Mouse (Mus musculus) neural tube, embryonic 15.5 days (tissue): ENCODE data around the gene Nr3c2. TPM values are rescaled to one million over a fixed set of nuclear protein-coding genes. Genes with fewer than 3 reads are reported as not detected.

Experiments used
- ATAC-seq: fragments of 200-750 bp; cut with Nextera tagmentation; 2 replicates; pipeline ENCODE4 v1.8.0; 2017; ENCODE audit warnings: mild to moderate bottlenecking, moderate TSS enrichment, moderate library complexity; ENCODE audit not compliant: low FRiP score
- H3K27ac ChIP-seq: fragments of 300-500 bp; sonication (generic); replicated peaks from 2 replicates; pipeline ENCODE4 v1.5.1; 2015; ENCODE audit warnings: mild to moderate bottlenecking, inconsistent platforms
- H3K27me3 ChIP-seq: fragments of 300-500 bp; sonication (generic); replicated peaks from 2 replicates; pipeline ENCODE4 v1.6.1; 2015; ENCODE audit warnings: inconsistent platforms
- H3K36me3 ChIP-seq: fragments of 300-500 bp; sonication (generic); 2 replicates; pipeline ENCODE4 v1.6.1; 2015; ENCODE audit warnings: inconsistent platforms
- H3K4me1 ChIP-seq: fragments of 300-500 bp; sonication (generic); 2 replicates; pipeline ENCODE4 v1.6.1; 2015; ENCODE audit warnings: inconsistent platforms
- H3K4me2 ChIP-seq: fragments of 300-500 bp; sonication (generic); 2 replicates; pipeline ENCODE4 v1.6.1; 2015; ENCODE audit warnings: inconsistent platforms, mild to moderate bottlenecking, moderate library complexity
- H3K4me3 ChIP-seq: fragments of 300-500 bp; sonication (generic); replicated peaks from 2 replicates; pipeline ENCODE4 v1.5.1; 2015; ENCODE audit warnings: mild to moderate bottlenecking, inconsistent platforms
- H3K9ac ChIP-seq: fragments of 300-500 bp; sonication (generic); replicated peaks from 2 replicates; pipeline ENCODE4 v1.6.1; 2015; ENCODE audit warnings: mild to moderate bottlenecking, inconsistent platforms
- H3K9me3 ChIP-seq: fragments of 300-500 bp; sonication (generic); replicated peaks from 2 replicates; pipeline ENCODE4 v1.6.1; 2016; ENCODE audit warnings: inconsistent platforms
- WGBS: fragments of 180-500 bp; shearing (Covaris S2); methylation state at CpG from one replicate; pipeline ENCODE4 v1.1.7; 2015; ENCODE audit warnings: mixed read lengths; 5-methylcytosine and 5-hydroxymethylcytosine counted together
- polyA plus RNA-seq: library from polyadenylated mRNA; unstranded; fragments of >200 nt; fragmentation: Nextera tagmentation; extraction: Ambion mirVana; gene quantifications from 2 replicates; pipeline ENCODE4 v1.2.1, GENCODE M21; 2015

The Nr3c2 gene
- polyA plus RNA-seq, 1 experiment from 2014 or later: 8.5 TPM

GRCm38 (mm10) chr8:77034465-77034829 lies 135.2 kb downstream of the Nr3c2 start:
- Histone ChIP-seq H3K4me2 (no peak overlapping the region), H3K4me1 (no peaks in the 10 kb centered on the region), H3K4me3 (no peak overlapping the region), H3K27ac (no peak overlapping the region), H3K9ac (no peak overlapping the region), H3K27me3 (no peaks in the 10 kb centered on the region), H3K9me3 (no peaks in the 10 kb centered on the region), H3K36me3 (no peaks in the 10 kb centered on the region)
- 94% methylated on average over 7 of the region's 7 CpGs for WGBS
- ATAC-seq: no peak

DNA sequence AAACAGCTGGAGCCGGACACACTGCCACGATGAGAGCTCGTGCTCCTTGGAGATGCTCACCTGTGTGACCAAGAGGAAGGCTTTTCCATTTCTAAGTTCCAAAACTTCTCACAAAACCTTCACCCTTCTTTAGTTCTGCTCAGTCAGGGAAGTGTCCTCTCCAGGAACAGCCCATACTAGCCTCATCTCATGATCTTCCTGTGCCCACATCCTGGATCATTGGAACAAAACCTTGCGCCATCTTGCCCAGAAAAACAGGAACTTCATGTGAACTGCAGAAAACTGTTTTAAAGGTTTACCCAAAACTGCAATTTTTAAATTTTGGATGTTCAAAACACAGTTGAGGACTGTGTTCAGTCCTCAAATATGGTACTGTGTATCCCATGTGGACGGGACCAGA lies 142.0 kb downstream of the Nr3c2 start:
- no peak overlapping the region for H3K9ac ChIP-seq
- H3K4me2 ChIP-seq: no peak overlapping the region
- no peak overlapping the region for H3K27ac ChIP-seq
- H3K27me3 ChIP-seq: no peaks in the 10 kb centered on the region
- WGBS: 95% methylated on average over 5 of the region's 5 CpGs
- no peak overlapping the region for H3K4me3 ChIP-seq
- no peaks in the 10 kb centered on the region for H3K36me3 ChIP-seq
- no peaks in the 10 kb centered on the region for H3K9me3 ChIP-seq
- no peaks in the 10 kb centered on the region for H3K4me1 ChIP-seq
- no peak for ATAC-seq

DNA sequence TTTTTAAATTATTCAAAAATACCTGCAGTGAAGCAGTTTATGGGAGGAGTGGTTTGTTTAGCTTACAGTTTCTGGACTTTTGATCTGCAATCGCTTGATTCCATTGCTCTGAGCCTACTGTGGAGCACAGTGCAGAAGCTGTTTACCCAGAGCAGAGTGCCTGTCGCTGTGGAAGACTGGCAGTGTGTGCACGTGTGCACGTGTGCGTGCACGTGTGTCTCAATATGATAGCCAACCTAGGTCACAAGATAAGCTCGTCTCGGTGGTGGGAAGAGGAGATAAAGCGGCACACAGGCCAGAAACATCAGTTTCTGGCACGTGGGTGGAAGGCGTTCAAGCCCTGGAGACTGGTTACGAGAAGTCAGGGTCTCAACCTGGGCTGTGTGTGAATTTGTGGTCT lies 145.6 kb downstream of the Nr3c2 start:
- Histone ChIP-seq H3K9me3 (no peaks in the 10 kb centered on the region), H3K4me1 (no peaks in the 10 kb centered on the region), H3K27ac (no peak overlapping the region), H3K27me3 (no peaks in the 10 kb centered on the region), H3K4me3 (no peak overlapping the region), H3K36me3 (no peaks in the 10 kb centered on the region), H3K9ac (no peak overlapping the region), H3K4me2 (no peak overlapping the region)
- 90% methylated on average over 12 of the region's 12 CpGs for WGBS
- ATAC-seq: no peak

DNA sequence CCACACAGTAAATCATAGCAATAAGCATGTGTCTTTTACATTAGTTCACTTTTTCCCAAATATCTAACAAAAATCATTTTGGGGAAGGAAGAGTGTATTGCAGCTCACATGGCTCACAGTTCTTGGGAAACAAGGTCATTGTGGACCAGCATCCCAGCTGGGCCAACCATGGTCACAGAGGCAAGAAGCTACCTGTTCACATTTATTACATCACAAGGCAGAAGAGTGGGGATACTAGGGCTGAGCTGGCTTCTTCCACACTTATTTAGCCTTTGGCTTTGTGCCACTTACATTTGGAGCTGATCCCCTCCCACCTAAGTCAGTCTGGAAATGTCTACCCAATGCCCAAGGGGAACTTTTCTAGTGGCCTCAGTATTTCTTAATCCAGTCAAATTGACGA lies 146.5 kb downstream of the Nr3c2 start:
- Histone ChIP-seq H3K27ac (no peak overlapping the region), H3K4me1 (no peaks in the 10 kb centered on the region), H3K27me3 (no peaks in the 10 kb centered on the region), H3K9ac (no peak overlapping the region), H3K9me3 (no peaks in the 10 kb centered on the region), H3K4me3 (no peak overlapping the region), H3K4me2 (no peak overlapping the region), H3K36me3 (no peaks in the 10 kb centered on the region)
- WGBS: 85% methylated on average over 1 of the region's 1 CpGs
- no peak for ATAC-seq

DNA sequence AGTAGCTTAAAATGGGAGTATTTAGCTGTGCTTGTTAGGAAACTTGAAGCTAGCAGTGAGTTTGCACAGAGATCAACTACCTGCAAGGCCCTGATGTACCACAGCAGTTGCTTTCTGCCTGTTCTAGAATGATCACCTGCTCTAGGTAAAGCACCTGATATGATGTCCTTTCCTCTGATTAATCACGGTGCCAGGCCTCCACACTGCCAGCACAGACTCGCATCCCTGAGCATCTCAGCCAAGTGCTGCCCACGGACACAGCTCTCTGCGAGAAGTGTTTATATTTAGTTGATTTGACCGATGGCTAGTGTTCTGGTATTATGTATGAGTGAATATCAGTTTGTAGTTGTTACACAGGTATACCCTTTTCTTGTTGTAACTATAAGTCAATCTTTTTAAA lies 147.0 kb downstream of the Nr3c2 start:
- H3K9me3 ChIP-seq: no peaks in the 10 kb centered on the region
- no peak overlapping the region for H3K27ac ChIP-seq
- H3K4me1 ChIP-seq: no peaks in the 10 kb centered on the region
- WGBS: 95% methylated on average over 5 of the region's 5 CpGs
- ATAC-seq: no peak
- no peaks in the 10 kb centered on the region for H3K36me3 ChIP-seq
- H3K4me3 ChIP-seq: no peak overlapping the region
- no peaks in the 10 kb centered on the region for H3K27me3 ChIP-seq
- no peak overlapping the region for H3K9ac ChIP-seq
- H3K4me2 ChIP-seq: no peak overlapping the region

GRCm38 (mm10) chr8:77046731-77047130 lies 147.5 kb downstream of the Nr3c2 start:
- Histone ChIP-seq H3K36me3 (no peaks in the 10 kb centered on the region), H3K9me3 (no peaks in the 10 kb centered on the region), H3K9ac (no peak overlapping the region), H3K27me3 (no peaks in the 10 kb centered on the region), H3K4me3 (no peak overlapping the region), H3K4me2 (no peak overlapping the region), H3K4me1 (no peaks in the 10 kb centered on the region), H3K27ac (no peak overlapping the region)
- ATAC-seq: no peak
- WGBS: 91% methylated on average over 3 of the region's 3 CpGs

GRCm38 (mm10) chr8:77051399-77052275 lies 152.4 kb downstream of the Nr3c2 start:
- Histone ChIP-seq H3K27me3 (no peaks in the 10 kb centered on the region), H3K9ac (no peak overlapping the region), H3K4me2 (no peak overlapping the region), H3K9me3 (no peaks in the 10 kb centered on the region), H3K27ac (peak overlapping the region; percentile 41; the same call in 1 of the 2 replicates), H3K4me1 (no peaks in the 10 kb centered on the region), H3K36me3 (no peaks in the 10 kb centered on the region), H3K4me3 (no peak overlapping the region)
- peak; percentile 38; the same call in 1 of the 2 replicates for ATAC-seq
- 72% methylated on average over 10 of the region's 10 CpGs for WGBS

DNA sequence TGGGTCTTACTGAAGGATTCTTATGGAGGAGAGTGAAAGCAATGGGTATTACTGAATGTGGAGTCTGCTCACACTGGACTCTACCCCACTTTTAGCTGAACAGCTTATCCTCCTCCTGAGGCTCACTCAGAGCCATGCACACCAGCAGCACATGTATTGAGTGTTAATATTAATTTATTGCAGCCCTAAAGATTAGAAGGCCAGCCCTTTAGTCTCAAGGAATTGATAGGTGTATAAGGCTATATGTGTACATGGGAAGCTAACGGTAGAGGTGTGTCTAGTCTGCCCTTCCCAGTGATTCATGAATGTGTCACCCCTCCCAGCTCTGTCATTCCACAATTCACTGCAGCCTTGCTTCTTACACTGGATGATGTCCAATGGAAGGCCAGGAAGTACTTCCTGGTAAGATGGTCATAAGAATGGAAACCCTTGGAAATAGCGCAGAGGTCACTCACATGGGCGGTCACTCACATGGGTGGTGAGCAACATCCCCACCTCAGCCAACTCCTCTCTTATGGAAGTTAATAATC lies 156.3 kb downstream of the Nr3c2 start:
- no peak for ATAC-seq
- no peak overlapping the region for H3K4me2 ChIP-seq
- H3K4me1 ChIP-seq: no peaks in the 10 kb centered on the region
- no peak overlapping the region for H3K4me3 ChIP-seq
- H3K9me3 ChIP-seq: no peaks in the 10 kb centered on the region
- no peak overlapping the region for H3K27ac ChIP-seq
- H3K36me3 ChIP-seq: no peaks in the 10 kb centered on the region
- 98% methylated on average over 3 of the region's 3 CpGs for WGBS
- no peaks in the 10 kb centered on the region for H3K27me3 ChIP-seq
- no peak overlapping the region for H3K9ac ChIP-seq

DNA sequence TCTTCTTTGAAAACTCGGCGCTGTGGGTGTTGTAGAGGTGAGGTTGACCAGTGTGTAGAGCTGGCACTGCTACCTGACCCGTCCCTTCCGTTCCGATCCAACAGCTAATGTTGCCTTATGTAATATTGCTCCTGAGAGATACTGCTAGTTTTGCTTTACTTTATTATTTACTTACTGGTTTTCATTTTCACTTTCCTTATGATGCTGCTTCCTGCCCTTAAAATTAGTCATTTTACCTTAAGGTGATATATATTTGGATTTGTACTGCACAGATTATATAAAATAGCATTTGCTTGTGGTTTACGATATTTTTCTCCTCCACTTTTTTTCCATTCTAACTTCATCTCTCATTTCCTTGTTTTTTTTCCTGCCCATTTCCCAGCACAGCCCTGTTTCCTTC lies 157.6 kb downstream of the Nr3c2 start:
- no peak overlapping the region for H3K9ac ChIP-seq
- H3K4me1 ChIP-seq: no peaks in the 10 kb centered on the region
- H3K9me3 ChIP-seq: no peaks in the 10 kb centered on the region
- H3K27me3 ChIP-seq: no peaks in the 10 kb centered on the region
- H3K36me3 ChIP-seq: no peaks in the 10 kb centered on the region
- ATAC-seq: no peak
- no peak overlapping the region for H3K4me2 ChIP-seq
- no peak overlapping the region for H3K4me3 ChIP-seq
- 90% methylated on average over 6 of the region's 6 CpGs for WGBS
- no peak overlapping the region for H3K27ac ChIP-seq

DNA sequence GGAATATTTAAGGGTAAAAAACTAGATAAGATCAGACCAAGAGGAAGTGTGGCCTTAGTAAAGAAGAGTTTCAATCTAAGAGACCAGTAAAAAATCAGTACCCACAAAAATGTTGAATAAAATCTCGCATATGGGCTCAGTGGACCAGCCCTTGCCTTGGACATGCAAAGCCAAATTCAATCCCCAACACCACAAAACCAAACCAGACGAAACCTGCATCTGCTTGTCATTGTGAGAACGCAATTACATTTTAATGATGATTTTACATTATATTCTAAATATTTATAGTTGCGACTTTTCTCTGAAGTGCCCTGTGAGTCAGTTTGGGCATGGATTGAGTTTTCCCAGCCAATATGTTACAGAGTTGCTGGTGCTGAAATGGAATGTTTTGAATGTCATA lies 183.4 kb downstream of the Nr3c2 start:
- H3K9ac ChIP-seq: no peak overlapping the region
- no peaks in the 10 kb centered on the region for H3K4me1 ChIP-seq
- no peaks in the 10 kb centered on the region for H3K27me3 ChIP-seq
- H3K4me3 ChIP-seq: no peak overlapping the region
- ATAC-seq: no peak
- H3K27ac ChIP-seq: no peak overlapping the region
- H3K4me2 ChIP-seq: no peak overlapping the region
- no peaks in the 10 kb centered on the region for H3K36me3 ChIP-seq
- no peaks in the 10 kb centered on the region for H3K9me3 ChIP-seq
- WGBS: 91% methylated on average over 4 of the region's 4 CpGs

GRCm38 (mm10) chr8:77086036-77086435 lies 186.8 kb downstream of the Nr3c2 start:
- Histone ChIP-seq H3K4me1 (no peaks in the 10 kb centered on the region), H3K4me2 (no peak overlapping the region), H3K36me3 (no peaks in the 10 kb centered on the region), H3K4me3 (no peak overlapping the region), H3K9me3 (no peaks in the 10 kb centered on the region), H3K27ac (no peak overlapping the region), H3K9ac (no peak overlapping the region), H3K27me3 (no peaks in the 10 kb centered on the region)
- no peak for ATAC-seq
- WGBS: 74% methylated on average over 8 of the region's 8 CpGs

GRCm38 (mm10) chr8:77096721-77097120 lies 197.5 kb downstream of the Nr3c2 start:
- H3K9ac ChIP-seq: no peak overlapping the region
- H3K4me2 ChIP-seq: no peak overlapping the region
- H3K9me3 ChIP-seq: no peaks in the 10 kb centered on the region
- no peak overlapping the region for H3K27ac ChIP-seq
- 44% methylated on average over 4 of the region's 4 CpGs for WGBS
- no peak for ATAC-seq
- no peaks in the 10 kb centered on the region for H3K4me1 ChIP-seq
- no peak overlapping the region for H3K4me3 ChIP-seq
- no peaks in the 10 kb centered on the region for H3K27me3 ChIP-seq
- no peaks in the 10 kb centered on the region for H3K36me3 ChIP-seq
